Mouse (Mus musculus): ENCODE results near the gene Vmn2r75.
A peak's percentile ranks its signal among the peaks of the same experiment; 100 is the strongest.
"Not testable (repeated sequence)": the region's sequence is repeated elsewhere in the genome, so short reads cannot be mapped to it uniquely, and the experiment has no call there.

The Vmn2r75 gene

DNA sequence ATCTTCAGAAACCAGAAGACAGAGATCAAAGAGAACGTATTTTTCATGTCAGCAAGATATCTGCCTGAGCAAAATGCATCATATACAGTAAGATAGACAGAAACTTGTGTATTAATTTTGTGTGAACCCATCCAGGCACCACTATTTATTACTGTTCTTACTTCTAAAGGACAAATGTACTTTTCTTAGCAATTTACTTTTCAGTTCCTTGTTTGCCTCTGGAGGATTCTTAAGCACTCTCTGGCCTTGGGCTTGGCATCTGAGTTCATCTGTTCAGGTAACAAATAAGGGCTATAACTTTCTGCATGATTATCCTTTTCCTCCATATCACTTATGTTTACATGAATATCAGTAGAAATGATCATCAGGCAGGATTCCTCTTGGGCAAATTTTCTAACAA is at the start of gene Vmn2r75:
TSS of gene Vmn2r75 (minus strand) at position 101 of the 400 bp plus-strand sequence.
- not testable (repeated sequence) for DNase-seq (ENCODE audit: low read depth, low spot score)

DNA sequence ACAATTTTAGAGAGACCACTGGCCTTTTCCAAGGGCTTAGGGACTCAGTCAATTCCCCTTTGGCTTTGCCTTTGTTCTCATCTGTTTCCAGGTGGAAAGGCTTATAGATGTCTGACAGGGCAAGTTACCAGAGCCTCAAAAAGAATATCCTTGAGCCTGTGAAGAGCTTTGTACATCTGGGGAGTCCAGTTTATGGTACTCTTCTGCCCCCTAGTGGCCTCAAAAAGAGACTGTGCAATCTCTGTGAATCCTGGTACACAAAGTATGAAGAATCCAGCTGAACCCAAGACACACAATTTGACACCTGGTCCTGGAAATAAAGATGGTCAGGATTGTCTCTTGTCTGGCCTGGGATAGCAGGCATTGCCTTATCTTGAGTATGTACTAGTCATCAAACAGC is 39.8 kb upstream of the Vmn2r75 start:
- DNase-seq (ENCODE audit: low read depth, low spot score): peak; percentile 60

Data from forelimb bud, embryonic 11.5 days (tissue).